ENCODE assay signal across 9 mouse cellular contexts in the genomic region with DNA sequence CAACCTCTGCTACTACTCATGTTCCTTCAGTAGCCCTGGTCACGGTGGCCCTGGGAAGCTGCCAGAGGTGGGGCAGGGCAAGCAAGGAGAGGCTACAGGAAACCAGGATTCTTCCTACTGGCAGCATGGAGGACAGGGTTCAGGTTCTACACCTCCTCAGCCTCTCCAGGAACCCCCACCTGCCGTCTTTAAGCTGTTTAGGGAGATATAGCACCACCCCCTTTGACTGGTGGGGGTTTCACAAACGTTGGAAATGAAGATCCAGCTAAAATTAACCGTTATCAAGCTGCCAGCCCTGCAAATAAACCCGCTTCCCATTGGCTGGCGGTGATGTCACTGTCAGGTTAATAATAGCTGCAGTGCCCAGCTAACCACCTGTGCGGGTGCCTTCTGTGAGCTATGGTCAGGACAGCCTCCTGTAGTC. TPM values are rescaled to one million over a fixed set of nuclear protein-coding genes. Genes with fewer than 3 reads are reported as not detected.
DNase-seq lines count a peak whose midpoint lies in the region; ATAC-seq and TF ChIP-seq lines count a peak whose summit lies in the region.
"Had no signal": no experiment of that assay in that cellular context is flagged by ENCODE, and none has a peak within 500 bp of the region (broad histone marks: within the 10 kb centered on the region; RNA-seq: fewer than 3 reads in every experiment).

No protein-coding gene starts in this region.

- no peak for DNase-seq in forebrain, embryonic 11.5 days (ENCODE audit: low spot score)
- peak; percentile 44 for DNase-seq in forebrain, embryonic 14.5 days (ENCODE audit: low spot score)
- peak; percentile 81 for DNase-seq in heart, postnatal 0 days (ENCODE audit: low spot score)
- no peak for DNase-seq in lung, adult 2 months
- DNase-seq in spleen, postnatal 36 days (ENCODE audit: low spot score in 2 of 2), result no peak

- no peak overlapping the region for H3K9ac ChIP-seq in forebrain, embryonic 12.5 days
- H3K9ac ChIP-seq in forebrain, embryonic 11.5 days (ENCODE audit: low read length), result no peak overlapping the region
- H3K9ac ChIP-seq in forebrain, embryonic 14.5 days (ENCODE audit: low read length), result peak overlapping the region; percentile 36; the same call in 1 of the 2 replicates
- no peak overlapping the region for H3K9ac ChIP-seq in heart, postnatal 0 days (replicated peaks; ENCODE audit: low read depth, low read length)
- H3K9ac ChIP-seq in neural tube, embryonic 15.5 days (replicated peaks), result no peak overlapping the region

- H3K4me1 ChIP-seq in forebrain, embryonic 12.5 days, result peaks cover 34% of the 10 kb centered on the region
- peaks cover 10% of the 10 kb centered on the region; the same call in 1 of the 2 replicates for H3K4me1 ChIP-seq in forebrain, embryonic 11.5 days (replicated peaks; ENCODE audit: control insufficient read depth, insufficient read depth, low read length)
- peaks cover 13% of the 10 kb centered on the region for H3K4me1 ChIP-seq in forebrain, embryonic 14.5 days (ENCODE audit: control insufficient read depth, insufficient read depth, low read length)
- H3K4me1 ChIP-seq in heart, postnatal 0 days (ENCODE audit: control insufficient read depth, insufficient read depth), result peaks cover 45% of the 10 kb centered on the region
- H3K4me1 ChIP-seq in neural tube, embryonic 15.5 days, result peaks cover 55% of the 10 kb centered on the region
- H3K4me1 ChIP-seq in lung, adult 2 months (ENCODE audit: control insufficient read depth, insufficient read depth, low read length), result no peaks in the 10 kb centered on the region

- peak overlapping the region; percentile 67; the same call in 1 of the 2 replicates for H3K27ac ChIP-seq in forebrain, embryonic 12.5 days
- no peak overlapping the region for H3K27ac ChIP-seq in forebrain, embryonic 11.5 days (ENCODE audit: low read depth, low read length)
- peak overlapping the region; percentile 78; the same call in 1 of the 2 replicates for H3K27ac ChIP-seq in forebrain, embryonic 14.5 days (ENCODE audit: low read depth, low read length)
- H3K27ac ChIP-seq in heart, postnatal 0 days (ENCODE audit: low read depth), result peak overlapping the region; percentile 86
- peak overlapping the region; percentile 69 for H3K27ac ChIP-seq in neural tube, embryonic 15.5 days (replicated peaks)

- no peak overlapping the region for H3K4me2 ChIP-seq in forebrain, embryonic 12.5 days
- H3K4me2 ChIP-seq in forebrain, embryonic 11.5 days (ENCODE audit: low read depth, low read length, severe bottlenecking), result no peak overlapping the region
- peak overlapping the region; percentile 22; the same call in 1 of the 2 replicates for H3K4me2 ChIP-seq in forebrain, embryonic 14.5 days (ENCODE audit: low read length)
- H3K4me2 ChIP-seq in heart, postnatal 0 days (ENCODE audit: low read depth, low read length), result peak overlapping the region; percentile 41
- H3K4me2 ChIP-seq in neural tube, embryonic 15.5 days, result no peak overlapping the region

- H3K27me3 ChIP-seq in forebrain, embryonic 12.5 days, result peaks cover 52% of the 10 kb centered on the region
- H3K27me3 ChIP-seq in forebrain, embryonic 11.5 days (ENCODE audit: control insufficient read depth, insufficient read depth, low read length), result peaks cover 16% of the 10 kb centered on the region
- H3K27me3 ChIP-seq in forebrain, embryonic 14.5 days (replicated peaks; ENCODE audit: control insufficient read depth, insufficient read depth, low read length), result 0 out of 2 replicates have a peak, but pooled peaks cover 3% of the 10 kb centered on the region
- H3K27me3 ChIP-seq in heart, postnatal 0 days (ENCODE audit: control insufficient read depth, insufficient read depth, low read length), result peaks cover 13% of the 10 kb centered on the region; the same call in 1 of the 2 replicates
- no peaks in the 10 kb centered on the region for H3K27me3 ChIP-seq in neural tube, embryonic 15.5 days (replicated peaks)

- no peak for TF ChIP-seq EP300 in heart, postnatal 0 days (IDR thresholded peaks at IDR 0.05; ENCODE audit: low read depth)

- no peak overlapping the region for H3K4me3 ChIP-seq in forebrain, embryonic 12.5 days (replicated peaks)
- H3K4me3 ChIP-seq in forebrain, embryonic 11.5 days (ENCODE audit: low read depth, low read length), result no peak overlapping the region
- H3K4me3 ChIP-seq in forebrain, embryonic 14.5 days (ENCODE audit: low read depth, low read length), result no peak overlapping the region
- no peak overlapping the region for H3K4me3 ChIP-seq in heart, postnatal 0 days (ENCODE audit: low read depth, low read length)
- H3K4me3 ChIP-seq in neural tube, embryonic 15.5 days (replicated peaks), result no peak overlapping the region
- H3K4me3 ChIP-seq in lung, adult 2 months (replicated peaks; ENCODE audit: extremely low read depth, low read depth, low read length), result no peak overlapping the region

- no peaks in the 10 kb centered on the region for H3K36me3 ChIP-seq in forebrain, embryonic 12.5 days (replicated peaks)
- H3K36me3 ChIP-seq in forebrain, embryonic 11.5 days (ENCODE audit: control insufficient read depth, insufficient read depth, low read length), result no peaks in the 10 kb centered on the region
- no peaks in the 10 kb centered on the region for H3K36me3 ChIP-seq in forebrain, embryonic 14.5 days (ENCODE audit: control insufficient read depth, insufficient read depth, low read length)
- no peaks in the 10 kb centered on the region for H3K36me3 ChIP-seq in heart, postnatal 0 days (replicated peaks; ENCODE audit: control insufficient read depth, insufficient read depth, low read length)
- no peaks in the 10 kb centered on the region for H3K36me3 ChIP-seq in neural tube, embryonic 15.5 days

- ATAC-seq in forebrain, embryonic 12.5 days (ENCODE audit: low FRiP score), result no peak
- ATAC-seq in forebrain, embryonic 11.5 days (replicated peaks; ENCODE audit: low FRiP score), result no peak
- no peak for ATAC-seq in forebrain, embryonic 14.5 days
- peak; percentile 76 for ATAC-seq in heart, postnatal 0 days (ENCODE audit: insufficient read depth, low read depth)
- no peak for ATAC-seq in neural tube, embryonic 15.5 days (ENCODE audit: low FRiP score)
- ATAC-seq in monocyte, adult 5-6 weeks (replicated peaks; ENCODE audit: insufficient number of reproducible peaks, low FRiP score, low TSS enrichment, poor library complexity, severe bottlenecking), result no peak

- WGBS in forebrain, embryonic 12.5 days, result 52% methylated on average over 7 of the region's 7 CpGs
- 52% methylated on average over 7 of the region's 7 CpGs for WGBS in forebrain, embryonic 11.5 days
- 51% methylated on average over 7 of the region's 7 CpGs for WGBS in forebrain, embryonic 14.5 days
- WGBS in heart, postnatal 0 days, result 21% methylated on average over 7 of the region's 7 CpGs
- WGBS in neural tube, embryonic 15.5 days, result 53% methylated on average over 7 of the region's 7 CpGs
- 40% methylated on average over 7 of the region's 7 CpGs for WGBS in lung, adult 2 months

- no peak for TF ChIP-seq CTCF in heart, postnatal 0 days (IDR thresholded peaks at IDR 0.05; ENCODE audit: low read depth)
- TF ChIP-seq CTCF in lung, adult 2 months (IDR thresholded peaks at IDR 0.05; ENCODE audit: insufficient read depth, low read length), result no peak

- H3K9me3 ChIP-seq in forebrain, embryonic 12.5 days, result no peaks in the 10 kb centered on the region
- no peaks in the 10 kb centered on the region for H3K9me3 ChIP-seq in forebrain, embryonic 11.5 days (ENCODE audit: control insufficient read depth, low read length)
- no peaks in the 10 kb centered on the region for H3K9me3 ChIP-seq in forebrain, embryonic 14.5 days (replicated peaks; ENCODE audit: control insufficient read depth, low read length)
- no peaks in the 10 kb centered on the region for H3K9me3 ChIP-seq in heart, postnatal 0 days (replicated peaks; ENCODE audit: control insufficient read depth, low read length)
- H3K9me3 ChIP-seq in neural tube, embryonic 15.5 days (replicated peaks), result no peaks in the 10 kb centered on the region

- no peak for TF ChIP-seq POLR2A in lung, adult 2 months (IDR thresholded peaks at IDR 0.05; ENCODE audit: borderline replicate concordance, extremely low read depth, low read depth, low read length)

RNA-seq across cellular contexts. Expression of gene Eef1a2, which starts 2.3 kb away (rescaled TPM):
- polyA plus RNA-seq in forebrain, embryonic 12.5 days (2016; fragmentation: Nextera tagmentation; extraction: Ambion mirVana), result 1.1 and 1.4 TPM in 2 replicates
- polyA plus RNA-seq in forebrain, embryonic 11.5 days (2014; fragmentation: Nextera tagmentation; extraction: Ambion mirVana), result 0.47 and 0.55 TPM in 2 replicates
- 5.1 and 5.9 TPM in 2 replicates for polyA plus RNA-seq in forebrain, embryonic 14.5 days (2014; fragmentation: Nextera tagmentation; extraction: Ambion mirVana)
- 263 and 291 TPM in 2 replicates for total RNA-seq in heart, postnatal 0 days (2014; rRNA removed; ENCODE audit: low replicate concordance)
- polyA plus RNA-seq in heart, postnatal 0 days (2015; fragmentation: Nextera tagmentation; extraction: Ambion mirVana), result 19.9 and 21.6 TPM in 2 replicates
- polyA plus RNA-seq in neural tube, embryonic 15.5 days (2015; fragmentation: Nextera tagmentation; extraction: Ambion mirVana), result 15.4 and 16.8 TPM in 2 replicates
- polyA plus RNA-seq in lung, adult 2 months (2012; rRNA removed), result 12.6 and 44.1 TPM in 2 replicates
- not detected in 3 replicates for total RNA-seq in monocyte, adult 5-6 weeks (2017)
- polyA plus RNA-seq: liver, adult 2 months had no signal

RNA-seq across cellular contexts. Expression of gene Kcnq2, which starts 24.0 kb away (rescaled TPM):
- 28.6 and 30.0 TPM in 2 replicates for polyA plus RNA-seq in forebrain, embryonic 12.5 days (2016; fragmentation: Nextera tagmentation; extraction: Ambion mirVana)
- 13.6 and 13.9 TPM in 2 replicates for polyA plus RNA-seq in forebrain, embryonic 11.5 days (2014; fragmentation: Nextera tagmentation; extraction: Ambion mirVana)
- polyA plus RNA-seq in forebrain, embryonic 14.5 days (2014; fragmentation: Nextera tagmentation; extraction: Ambion mirVana), result 22.8 and 31.2 TPM in 2 replicates
- total RNA-seq in heart, postnatal 0 days (2014; rRNA removed; ENCODE audit: low replicate concordance), result 0.04 and 0.08 TPM in 2 replicates
- polyA plus RNA-seq in heart, postnatal 0 days (2015; fragmentation: Nextera tagmentation; extraction: Ambion mirVana), result not detected in 2 replicates
- polyA plus RNA-seq in neural tube, embryonic 15.5 days (2015; fragmentation: Nextera tagmentation; extraction: Ambion mirVana), result 36.9 and 45.8 TPM in 2 replicates
- 0.02 TPM in 2 replicates for polyA plus RNA-seq in lung, adult 2 months (2012; rRNA removed)
- total RNA-seq in monocyte, adult 5-6 weeks (2017), result not detected in 3 replicates
- total RNA-seq: liver, adult 2 months had no signal
- polyA plus RNA-seq: liver, adult 2 months had no signal

RNA-seq across cellular contexts. Expression of gene Ppdpf, which starts 27.9 kb away (rescaled TPM):
- 483 and 484 TPM in 2 replicates for polyA plus RNA-seq in forebrain, embryonic 12.5 days (2016; fragmentation: Nextera tagmentation; extraction: Ambion mirVana)
- polyA plus RNA-seq in forebrain, embryonic 11.5 days (2014; fragmentation: Nextera tagmentation; extraction: Ambion mirVana), result 443 and 478 TPM in 2 replicates
- 525 and 607 TPM in 2 replicates for polyA plus RNA-seq in forebrain, embryonic 14.5 days (2014; fragmentation: Nextera tagmentation; extraction: Ambion mirVana)
- total RNA-seq in heart, postnatal 0 days (2014; rRNA removed; ENCODE audit: low replicate concordance), result 154 and 155 TPM in 2 replicates
- 145 and 157 TPM in 2 replicates for polyA plus RNA-seq in heart, postnatal 0 days (2015; fragmentation: Nextera tagmentation; extraction: Ambion mirVana)
- polyA plus RNA-seq in neural tube, embryonic 15.5 days (2015; fragmentation: Nextera tagmentation; extraction: Ambion mirVana), result 361 and 401 TPM in 2 replicates
- 145 and 157 TPM in 2 replicates for polyA plus RNA-seq in lung, adult 2 months (2012; rRNA removed)
- total RNA-seq in monocyte, adult 5-6 weeks (2017), result 68.9 to 87.3 TPM (median 84.2 TPM) in 3 replicates

RNA-seq across cellular contexts. Expression of gene Ptk6, which starts 43.5 kb away (rescaled TPM):
- not detected in 2 replicates for polyA plus RNA-seq in forebrain, embryonic 12.5 days (2016; fragmentation: Nextera tagmentation; extraction: Ambion mirVana)
- not detected in 2 replicates for polyA plus RNA-seq in forebrain, embryonic 11.5 days (2014; fragmentation: Nextera tagmentation; extraction: Ambion mirVana)
- not detected in 2 replicates for polyA plus RNA-seq in forebrain, embryonic 14.5 days (2014; fragmentation: Nextera tagmentation; extraction: Ambion mirVana)
- not detected in 2 replicates for total RNA-seq in heart, postnatal 0 days (2014; rRNA removed; ENCODE audit: low replicate concordance)
- polyA plus RNA-seq in heart, postnatal 0 days (2015; fragmentation: Nextera tagmentation; extraction: Ambion mirVana), result not detected in 2 replicates
- 0.05 TPM in 1 of 2 replicates, not detected in the other for polyA plus RNA-seq in neural tube, embryonic 15.5 days (2015; fragmentation: Nextera tagmentation; extraction: Ambion mirVana)
- 0.29 and 1.6 TPM in 2 replicates for polyA plus RNA-seq in lung, adult 2 months (2012; rRNA removed)
- 0.53 to 3.0 TPM (median 1.8 TPM) in 3 replicates for total RNA-seq in monocyte, adult 5-6 weeks (2017)

RNA-seq across cellular contexts. Expression of gene Srms, which starts 53.9 kb away (rescaled TPM):
- not detected in 2 replicates for polyA plus RNA-seq in forebrain, embryonic 12.5 days (2016; fragmentation: Nextera tagmentation; extraction: Ambion mirVana)
- 0.12 TPM in 1 of 2 replicates, not detected in the other for polyA plus RNA-seq in forebrain, embryonic 11.5 days (2014; fragmentation: Nextera tagmentation; extraction: Ambion mirVana)
- 0.16 and 0.25 TPM in 2 replicates for polyA plus RNA-seq in forebrain, embryonic 14.5 days (2014; fragmentation: Nextera tagmentation; extraction: Ambion mirVana)
- total RNA-seq in heart, postnatal 0 days (2014; rRNA removed; ENCODE audit: low replicate concordance), result 0.04 TPM in 1 of 2 replicates, not detected in the other
- 0.08 and 0.10 TPM in 2 replicates for polyA plus RNA-seq in heart, postnatal 0 days (2015; fragmentation: Nextera tagmentation; extraction: Ambion mirVana)
- 0.17 and 0.36 TPM in 2 replicates for polyA plus RNA-seq in neural tube, embryonic 15.5 days (2015; fragmentation: Nextera tagmentation; extraction: Ambion mirVana)
- 7.6 and 7.8 TPM in 2 replicates for polyA plus RNA-seq in lung, adult 2 months (2012; rRNA removed)
- total RNA-seq in monocyte, adult 5-6 weeks (2017), result 0.95 to 1.3 TPM in 2 of 3 replicates, not detected in the other

Comparison
In these comparisons a context has a peak if more than half of its experiments do, and no peak if none do; other contexts are left out.
1. H3K4me2 ChIP-seq: peak in forebrain, embryonic 14.5 days (single experiment) and heart, postnatal 0 days (single experiment); none in forebrain, embryonic 12.5 days (single experiment), forebrain, embryonic 11.5 days (single experiment) and neural tube, embryonic 15.5 days (single experiment).
2. DNase-seq: peak in forebrain, embryonic 14.5 days (single experiment) and heart, postnatal 0 days (single experiment); none in forebrain, embryonic 11.5 days (single experiment), lung, adult 2 months (single experiment) and spleen, postnatal 36 days (0 of 2).
3. RNA of gene Kcnq2, which starts 24.0 kb away (polyA plus RNA-seq): 36.9 to 45.8 TPM in neural tube, embryonic 15.5 days, 28.6 to 30.0 TPM in forebrain, embryonic 12.5 days, 22.8 to 31.2 TPM in forebrain, embryonic 14.5 days and 13.6 to 13.9 TPM in forebrain, embryonic 11.5 days; 0.02 TPM in lung, adult 2 months and not detected in heart, postnatal 0 days; every median in the first group is over 10 times any median in the second.